Mouse (Mus musculus): ENCODE measurements around the gene Ntm. TPM values are rescaled to one million over a fixed set of nuclear protein-coding genes. Genes with fewer than 3 reads are reported as not detected.

Ntm gene
- polyA plus RNA-seq, 1 experiment from 2014 or later: 14.3 TPM

- DNase-seq (ENCODE audit: low spot score) (peak; percentile 60), ATAC-seq (replicated peaks; ENCODE audit: low FRiP score) (no peak)
- no peaks in the 10 kb centered on the region for H3K4me1 ChIP-seq (replicated peaks; ENCODE audit: control insufficient read depth, insufficient read depth, low read length)
- no peaks in the 10 kb centered on the region for H3K36me3 ChIP-seq (ENCODE audit: control insufficient read depth, insufficient read depth, low read length)
- no peak overlapping the region for H3K4me3 ChIP-seq (ENCODE audit: low read depth, low read length)
- H3K27ac ChIP-seq (ENCODE audit: low read depth, low read length): no peak overlapping the region
- H3K27me3 ChIP-seq (ENCODE audit: control insufficient read depth, insufficient read depth, low read length): no peaks in the 10 kb centered on the region
- H3K9me3 ChIP-seq (ENCODE audit: control insufficient read depth, low read length): no peaks in the 10 kb centered on the region
- H3K4me2 ChIP-seq (ENCODE audit: low read depth, low read length, severe bottlenecking): no peak overlapping the region
- no peak overlapping the region for H3K9ac ChIP-seq (ENCODE audit: low read length)
- WGBS: 72% methylated on average over 14 of the region's 14 CpGs
Observed at GRCm38 (mm10) chr9:29201163-29202053, 761.5 kb downstream of the Ntm start.

- H3K36me3 ChIP-seq (ENCODE audit: control insufficient read depth, insufficient read depth, low read length): no peaks in the 10 kb centered on the region
- H3K9me3 ChIP-seq (ENCODE audit: control insufficient read depth, low read length): no peaks in the 10 kb centered on the region
- ATAC-seq (replicated peaks; ENCODE audit: low FRiP score): no peak
- H3K4me3 ChIP-seq (ENCODE audit: low read depth, low read length): no peak overlapping the region
- WGBS: 86% methylated on average over 3 of the region's 3 CpGs
- H3K9ac ChIP-seq (ENCODE audit: low read length): no peak overlapping the region
- no peak for DNase-seq (ENCODE audit: low spot score)
- H3K4me1 ChIP-seq (replicated peaks; ENCODE audit: control insufficient read depth, insufficient read depth, low read length): no peaks in the 10 kb centered on the region
- H3K27me3 ChIP-seq (ENCODE audit: control insufficient read depth, insufficient read depth, low read length): no peaks in the 10 kb centered on the region
- no peak overlapping the region for H3K4me2 ChIP-seq (ENCODE audit: low read depth, low read length, severe bottlenecking)
- no peak overlapping the region for H3K27ac ChIP-seq (ENCODE audit: low read depth, low read length)
Observed at GRCm38 (mm10) chr9:29197046-29197445, 765.9 kb downstream of the Ntm start.

- DNase-seq (ENCODE audit: low spot score): no peak
- Histone ChIP-seq H3K4me2 (ENCODE audit: low read depth, low read length, severe bottlenecking) (no peak overlapping the region), H3K9ac (ENCODE audit: low read length) (no peak overlapping the region), H3K4me3 (ENCODE audit: low read depth, low read length) (no peak overlapping the region), H3K9me3 (ENCODE audit: control insufficient read depth, low read length) (no peaks in the 10 kb centered on the region), H3K4me1 (replicated peaks; ENCODE audit: control insufficient read depth, insufficient read depth, low read length) (no peaks in the 10 kb centered on the region), H3K27me3 (ENCODE audit: control insufficient read depth, insufficient read depth, low read length) (no peaks in the 10 kb centered on the region), H3K27ac (ENCODE audit: low read depth, low read length) (no peak overlapping the region), H3K36me3 (ENCODE audit: control insufficient read depth, insufficient read depth, low read length) (no peaks in the 10 kb centered on the region)
- no peak for ATAC-seq (replicated peaks; ENCODE audit: low FRiP score)
- 69% methylated on average over 2 of the region's 2 CpGs for WGBS
Observed at GRCm38 (mm10) chr9:29194265-29194664, 768.7 kb downstream of the Ntm start.

- no peaks in the 10 kb centered on the region for H3K36me3 ChIP-seq (ENCODE audit: control insufficient read depth, insufficient read depth, low read length)
- H3K27me3 ChIP-seq (ENCODE audit: control insufficient read depth, insufficient read depth, low read length): no peaks in the 10 kb centered on the region
- ATAC-seq (replicated peaks; ENCODE audit: low FRiP score) (no peak), DNase-seq (ENCODE audit: low spot score) (no peak)
- H3K27ac ChIP-seq (ENCODE audit: low read depth, low read length): no peak overlapping the region
- H3K4me2 ChIP-seq (ENCODE audit: low read depth, low read length, severe bottlenecking): no peak overlapping the region
- H3K9me3 ChIP-seq (ENCODE audit: control insufficient read depth, low read length): no peaks in the 10 kb centered on the region
- no peaks in the 10 kb centered on the region for H3K4me1 ChIP-seq (replicated peaks; ENCODE audit: control insufficient read depth, insufficient read depth, low read length)
- WGBS: 92% methylated on average over 5 of the region's 5 CpGs
- no peak overlapping the region for H3K9ac ChIP-seq (ENCODE audit: low read length)
- no peak overlapping the region for H3K4me3 ChIP-seq (ENCODE audit: low read depth, low read length)
Observed at GRCm38 (mm10) chr9:29183011-29183410, 779.9 kb downstream of the Ntm start.

GRCm38 (mm10) chr9:29181661-29182060, 781.3 kb downstream of the Ntm start:
- no peak overlapping the region for H3K9ac ChIP-seq (ENCODE audit: low read length)
- H3K4me1 ChIP-seq (replicated peaks; ENCODE audit: control insufficient read depth, insufficient read depth, low read length): no peaks in the 10 kb centered on the region
- WGBS: 95% methylated on average over 2 of the region's 2 CpGs
- no peak overlapping the region for H3K4me2 ChIP-seq (ENCODE audit: low read depth, low read length, severe bottlenecking)
- no peak overlapping the region for H3K4me3 ChIP-seq (ENCODE audit: low read depth, low read length)
- ATAC-seq (replicated peaks; ENCODE audit: low FRiP score) (no peak), DNase-seq (ENCODE audit: low spot score) (no peak)
- no peaks in the 10 kb centered on the region for H3K9me3 ChIP-seq (ENCODE audit: control insufficient read depth, low read length)
- no peaks in the 10 kb centered on the region for H3K36me3 ChIP-seq (ENCODE audit: control insufficient read depth, insufficient read depth, low read length)
- H3K27ac ChIP-seq (ENCODE audit: low read depth, low read length): no peak overlapping the region
- no peaks in the 10 kb centered on the region for H3K27me3 ChIP-seq (ENCODE audit: control insufficient read depth, insufficient read depth, low read length)

GRCm38 (mm10) chr9:29165731-29166130, 797.2 kb downstream of the Ntm start:
- ATAC-seq (replicated peaks; ENCODE audit: low FRiP score): no peak
- Histone ChIP-seq H3K36me3 (ENCODE audit: control insufficient read depth, insufficient read depth, low read length) (no peaks in the 10 kb centered on the region), H3K4me1 (replicated peaks; ENCODE audit: control insufficient read depth, insufficient read depth, low read length) (no peaks in the 10 kb centered on the region), H3K4me3 (ENCODE audit: low read depth, low read length) (no peak overlapping the region), H3K9me3 (ENCODE audit: control insufficient read depth, low read length) (no peaks in the 10 kb centered on the region), H3K27ac (ENCODE audit: low read depth, low read length) (no peak overlapping the region), H3K27me3 (ENCODE audit: control insufficient read depth, insufficient read depth, low read length) (no peaks in the 10 kb centered on the region), H3K4me2 (ENCODE audit: low read depth, low read length, severe bottlenecking) (no peak overlapping the region), H3K9ac (ENCODE audit: low read length) (no peak overlapping the region)
- 75% methylated on average over 2 of the region's 2 CpGs for WGBS
- no peak for DNase-seq (ENCODE audit: low spot score)

GRCm38 (mm10) chr9:29161059-29161642, 801.8 kb downstream of the Ntm start:
- Histone ChIP-seq H3K9me3 (ENCODE audit: control insufficient read depth, low read length) (no peaks in the 10 kb centered on the region), H3K27me3 (ENCODE audit: control insufficient read depth, insufficient read depth, low read length) (no peaks in the 10 kb centered on the region), H3K9ac (ENCODE audit: low read length) (no peak overlapping the region), H3K4me1 (replicated peaks; ENCODE audit: control insufficient read depth, insufficient read depth, low read length) (no peaks in the 10 kb centered on the region), H3K4me2 (ENCODE audit: low read depth, low read length, severe bottlenecking) (no peak overlapping the region), H3K4me3 (ENCODE audit: low read depth, low read length) (no peak overlapping the region), H3K36me3 (ENCODE audit: control insufficient read depth, insufficient read depth, low read length) (no peaks in the 10 kb centered on the region), H3K27ac (ENCODE audit: low read depth, low read length) (no peak overlapping the region)
- WGBS: 47% methylated on average over 7 of the region's 7 CpGs
- DNase-seq (ENCODE audit: low spot score): no peak
- ATAC-seq (replicated peaks; ENCODE audit: low FRiP score): no peak

GRCm38 (mm10) chr9:29145901-29146300, 817.0 kb downstream of the Ntm start:
- Histone ChIP-seq H3K9ac (ENCODE audit: low read length) (no peak overlapping the region), H3K27me3 (ENCODE audit: control insufficient read depth, insufficient read depth, low read length) (no peaks in the 10 kb centered on the region), H3K4me1 (replicated peaks; ENCODE audit: control insufficient read depth, insufficient read depth, low read length) (no peaks in the 10 kb centered on the region), H3K36me3 (ENCODE audit: control insufficient read depth, insufficient read depth, low read length) (no peaks in the 10 kb centered on the region), H3K4me3 (ENCODE audit: low read depth, low read length) (no peak overlapping the region), H3K9me3 (ENCODE audit: control insufficient read depth, low read length) (no peaks in the 10 kb centered on the region), H3K27ac (ENCODE audit: low read depth, low read length) (no peak overlapping the region), H3K4me2 (ENCODE audit: low read depth, low read length, severe bottlenecking) (no peak overlapping the region)
- DNase-seq (ENCODE audit: low spot score): peak; percentile 73
- 7% methylated on average over 4 of the region's 4 CpGs for WGBS
- no peak for ATAC-seq (replicated peaks; ENCODE audit: low FRiP score)

Measured in forebrain, embryonic 11.5 days (tissue).